In genomic region chr8:83331899-83332697, GRCm38 (mm10) we compare ENCODE assay signal across 8 mouse cellular contexts. TPM values are rescaled to one million over a fixed set of nuclear protein-coding genes. Genes with fewer than 3 reads are reported as not detected.
DNase-seq lines count a peak whose midpoint lies in the region; ATAC-seq and TF ChIP-seq lines count a peak whose summit lies in the region.

Gene Elmod2, minus strand, starts transcription at chr8:83332486.

- peak; percentile 98 for ATAC-seq in embryonic facial prominence, embryonic 15.5 days (ENCODE audit: insufficient number of reproducible peaks, low FRiP score, low TSS enrichment, low read depth)
- ATAC-seq in limb, embryonic 14.5 days (ENCODE audit: low FRiP score, low read depth) = peak; percentile 99
- peak; percentile 99 for ATAC-seq in midbrain, postnatal 0 days (ENCODE audit: low FRiP score)

- H3K36me3 ChIP-seq in embryonic facial prominence, embryonic 15.5 days = peaks cover 9% of the 10 kb centered on the region; the same call in 1 of the 2 replicates
- H3K36me3 ChIP-seq in limb, embryonic 14.5 days (ENCODE audit: control insufficient read depth, insufficient read depth, low read length) = 0 out of 2 replicates have a peak, but pooled peaks cover 9% of the 10 kb centered on the region
- H3K36me3 ChIP-seq in midbrain, postnatal 0 days (ENCODE audit: insufficient read depth, low read length) = peaks cover 12% of the 10 kb centered on the region; the same call in 1 of the 2 replicates

- peak within 1 kb of the TSS; percentile 98 for H3K4me3 ChIP-seq in bone marrow, adult 2 months (replicated peaks; ENCODE audit: control insufficient read depth, low read depth, low read length)
- H3K4me3 ChIP-seq in embryonic facial prominence, embryonic 15.5 days (replicated peaks) = peak within 1 kb of the TSS; percentile 82
- peak within 1 kb of the TSS; percentile 67 for H3K4me3 ChIP-seq in limb, embryonic 14.5 days (replicated peaks; ENCODE audit: low read length)
- peak within 1 kb of the TSS; percentile 82 for H3K4me3 ChIP-seq in midbrain, postnatal 0 days (ENCODE audit: low read depth, low read length)

- DNase-seq in 416B (ENCODE audit: low read depth) = peak; percentile 90
- peak; percentile 95 for DNase-seq in heart, adult 8-10 months (ENCODE audit: low spot score)
- DNase-seq in kidney, adult 9 months = peak; percentile 98
- peak; percentile 98 for DNase-seq in limb, embryonic 14.5 days (ENCODE audit: low spot score)
- peak; percentile 98 for DNase-seq in midbrain, postnatal 0 days (ENCODE audit: low spot score)
- peak; percentile 89 to 94 for DNase-seq in spleen, postnatal 14 days (ENCODE audit: low spot score in 2 of 2)

- no peak for TF ChIP-seq CTCF in bone marrow, adult 2 months (IDR thresholded peaks at IDR 0.05; ENCODE audit: control insufficient read depth, insufficient read depth, low read length)
- TF ChIP-seq CTCF in midbrain, postnatal 0 days (IDR thresholded peaks at IDR 0.05) = no peak

- H3K4me1 ChIP-seq in bone marrow, adult 2 months (ENCODE audit: control insufficient read depth, insufficient read depth, low read length) = no peaks in the 10 kb centered on the region; the same call in 1 of the 2 replicates
- H3K4me1 ChIP-seq in embryonic facial prominence, embryonic 15.5 days = peaks cover 4% of the 10 kb centered on the region; the same call in 1 of the 2 replicates
- H3K4me1 ChIP-seq in limb, embryonic 14.5 days (ENCODE audit: control insufficient read depth, insufficient read depth, low read length) = peaks cover 2% of the 10 kb centered on the region; the same call in 1 of the 2 replicates
- peaks cover 2% of the 10 kb centered on the region; the same call in 1 of the 2 replicates for H3K4me1 ChIP-seq in midbrain, postnatal 0 days (ENCODE audit: insufficient read depth, low read length)

- no peaks in the 10 kb centered on the region for H3K9me3 ChIP-seq in embryonic facial prominence, embryonic 15.5 days (replicated peaks)
- H3K9me3 ChIP-seq in limb, embryonic 14.5 days (ENCODE audit: control insufficient read depth, low read length) = no peaks in the 10 kb centered on the region
- H3K9me3 ChIP-seq in midbrain, postnatal 0 days (ENCODE audit: low read length) = no peaks in the 10 kb centered on the region

- peak within 1 kb of the TSS; percentile 88 for H3K4me2 ChIP-seq in embryonic facial prominence, embryonic 15.5 days (replicated peaks)
- peak within 1 kb of the TSS; percentile 91 for H3K4me2 ChIP-seq in limb, embryonic 14.5 days (replicated peaks; ENCODE audit: low read depth, low read length, severe bottlenecking)
- peak within 1 kb of the TSS; percentile 84 for H3K4me2 ChIP-seq in midbrain, postnatal 0 days (ENCODE audit: low read depth, low read length, poor library complexity, severe bottlenecking)

- under 1% methylated on average over 85 of the region's 85 CpGs for WGBS in bone marrow, adult 2 months
- WGBS in embryonic facial prominence, embryonic 15.5 days = under 1% methylated on average over 85 of the region's 85 CpGs
- under 1% methylated on average over 82 of the region's 85 CpGs for WGBS in limb, embryonic 14.5 days
- WGBS in midbrain, postnatal 0 days = 1% methylated on average over 85 of the region's 85 CpGs

- H3K9ac ChIP-seq in embryonic facial prominence, embryonic 15.5 days = peak within 1 kb of the TSS; percentile 61
- peak within 1 kb of the TSS; percentile 79 for H3K9ac ChIP-seq in limb, embryonic 14.5 days (ENCODE audit: low read depth, low read length, severe bottlenecking)
- H3K9ac ChIP-seq in midbrain, postnatal 0 days (replicated peaks; ENCODE audit: low read length, poor library complexity, severe bottlenecking) = peak within 1 kb of the TSS; percentile 75

- TF ChIP-seq POLR2A in bone marrow, adult 2 months (IDR thresholded peaks at IDR 0.05; ENCODE audit: borderline replicate concordance, control insufficient read depth, low read depth, low read length) = peak; percentile 93
- TF ChIP-seq POLR2A in limb, embryonic 14.5 days (IDR thresholded peaks at IDR 0.05; ENCODE audit: borderline replicate concordance, extremely low read depth, insufficient read depth, insufficient read length) = peak; percentile 80; the same call in 1 of the 2 replicates

- no peaks in the 10 kb centered on the region; the same call in 1 of the 2 replicates for H3K27me3 ChIP-seq in embryonic facial prominence, embryonic 15.5 days
- H3K27me3 ChIP-seq in limb, embryonic 14.5 days (ENCODE audit: control insufficient read depth, insufficient read depth, low read length) = no peaks in the 10 kb centered on the region
- no peaks in the 10 kb centered on the region for H3K27me3 ChIP-seq in midbrain, postnatal 0 days (ENCODE audit: insufficient read depth, low read length)

- peak within 1 kb of the TSS; percentile 67 for H3K27ac ChIP-seq in bone marrow, adult 2 months (ENCODE audit: control insufficient read depth, insufficient read depth, low read depth, low read length, poor library complexity)
- peak within 1 kb of the TSS; percentile 84 for H3K27ac ChIP-seq in embryonic facial prominence, embryonic 15.5 days (replicated peaks)
- no peak within 1 kb of the TSS for H3K27ac ChIP-seq in limb, embryonic 14.5 days (replicated peaks; ENCODE audit: low read depth, low read length)
- H3K27ac ChIP-seq in midbrain, postnatal 0 days (ENCODE audit: low read depth, low read length) = peak within 1 kb of the TSS; percentile 72

RNA-seq across cellular contexts. Expression of gene Elmod2, which starts in this region (rescaled TPM):
- polyA plus RNA-seq in bone marrow, adult 2 months (2011; ENCODE audit: insufficient read depth, insufficient read length, low replicate concordance, missing spikeins) = 2.9 and 4.3 TPM in 2 replicates
- polyA plus RNA-seq in embryonic facial prominence, embryonic 15.5 days (2015; fragmentation: Nextera tagmentation; extraction: Ambion mirVana) = 16.4 and 16.5 TPM in 2 replicates
- total RNA-seq in heart, adult 8-10 months (2022) = 10 to 100 TPM in 1 of 4 experiments, 1 to 10 TPM in 3; 7.0 to 10.4 (median 9.5) TPM
- 11.6 and 12.6 TPM in 2 replicates for polyA plus RNA-seq in limb, embryonic 14.5 days (2012; rRNA removed)
- 16.3 and 22.4 TPM in 2 replicates for polyA plus RNA-seq in limb, embryonic 14.5 days (2014; fragmentation: Nextera tagmentation; extraction: Ambion mirVana)
- total RNA-seq in midbrain, postnatal 0 days (2014; rRNA removed) = 22.8 and 26.0 TPM in 2 replicates
- polyA plus RNA-seq in midbrain, postnatal 0 days (2015; fragmentation: Nextera tagmentation; extraction: Ambion mirVana) = 12.9 and 13.5 TPM in 2 replicates
